Mouse (Mus musculus) olfactory bulb, adult 2 months (tissue): Measurements from ENCODE around the gene Cpeb1.

ENCODE experiments used
- CTCF ChIP-seq: fragments of 200-500 bp; IDR thresholded peaks from 2 replicates; pipeline ENCODE4 v1.5.1; 2012; ENCODE audit warnings: low read depth, mild to moderate bottlenecking, low read length, moderate library complexity; ENCODE audit not compliant: insufficient read depth
- POLR2A ChIP-seq: fragments of 200-500 bp; IDR thresholded peaks from 2 replicates; pipeline ENCODE4 v1.6.1; 2012; ENCODE audit warnings: mild to moderate bottlenecking, low read depth, low read length, moderate library complexity; ENCODE audit not compliant: insufficient read depth

DNA sequence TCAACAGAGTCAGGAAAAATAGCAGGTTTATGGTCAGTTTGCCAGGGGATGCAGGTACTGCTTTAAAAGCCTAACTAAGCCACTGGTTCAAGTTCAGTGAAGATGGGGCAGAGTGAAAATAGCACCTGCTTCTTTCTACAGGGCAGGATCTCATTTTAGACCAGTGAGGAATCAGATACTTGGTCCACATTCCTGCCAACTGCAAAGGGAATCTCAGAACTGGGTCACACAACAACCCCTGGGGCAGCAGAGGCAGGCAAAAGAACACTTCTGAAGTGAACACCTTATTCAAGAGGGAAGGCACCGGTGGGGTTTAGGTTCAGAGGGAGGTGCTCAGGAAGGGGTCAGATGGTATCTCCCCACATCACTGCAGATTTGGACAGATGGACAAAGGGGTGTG, 98.9 kb downstream of the Cpeb1 start:
- TF ChIP-seq POLR2A: no peak
- no peak for TF ChIP-seq CTCF
